Mouse (Mus musculus) kidney, embryonic 16.5 days (tissue): Measurements from ENCODE around the gene Atad5. TPM values are rescaled to one million over a fixed set of nuclear protein-coding genes. Genes with fewer than 3 reads are reported as not detected.
A peak's percentile ranks its signal among the peaks of the same experiment; 100 is the strongest.

Source experiments
- ATAC-seq: fragments of 200-750 bp; cut with Nextera tagmentation; 2 replicates; pipeline ENCODE4 v1.8.0; 2017; ENCODE audit warnings: moderate TSS enrichment; ENCODE audit not compliant: low FRiP score, low TSS enrichment
- H3K27ac ChIP-seq: fragments of 300-500 bp; sonication (generic); 2 replicates; pipeline ENCODE4 v1.5.1; 2014; ENCODE audit warnings: low read length
- H3K27me3 ChIP-seq: fragments of 300-500 bp; sonication (generic); 2 replicates; pipeline ENCODE4 v1.6.1; 2014; ENCODE audit warnings: low read length, control low read depth, mixed read lengths; ENCODE audit not compliant: insufficient read depth
- H3K36me3 ChIP-seq: fragments of 300-500 bp; sonication (generic); 2 replicates; pipeline ENCODE4 v1.6.1; 2014; ENCODE audit warnings: low read length, control low read depth, mixed read lengths; ENCODE audit not compliant: insufficient read depth
- H3K4me1 ChIP-seq: fragments of 300-500 bp; sonication (generic); 2 replicates; pipeline ENCODE4 v1.6.1; 2014; ENCODE audit warnings: low read length, control low read depth, mixed read lengths; ENCODE audit not compliant: insufficient read depth
- H3K4me2 ChIP-seq: fragments of 300-500 bp; sonication (generic); replicated peaks from 2 replicates; pipeline ENCODE4 v1.6.1; 2014; ENCODE audit warnings: low read depth, low read length
- H3K4me3 ChIP-seq: fragments of 300-500 bp; sonication (generic); 2 replicates; pipeline ENCODE4 v1.5.1; 2014; ENCODE audit warnings: mild to moderate bottlenecking, low read length
- H3K9ac ChIP-seq: fragments of 300-500 bp; sonication (generic); replicated peaks from 2 replicates; pipeline ENCODE4 v1.6.1; 2014; ENCODE audit warnings: low read length
- H3K9me3 ChIP-seq: fragments of 300-500 bp; sonication (generic); 2 replicates; pipeline ENCODE4 v1.6.1; 2016; ENCODE audit warnings: low read length, control low read depth
- WGBS: fragments of 180-500 bp; shearing (Covaris S2); extraction: QIAGEN DNeasy Blood & Tissue Kit; methylation state at CpG from one replicate; pipeline ENCODE4 v1.1.7; 2014; 5-methylcytosine and 5-hydroxymethylcytosine counted together
- polyA plus RNA-seq: library from polyadenylated mRNA; unstranded; fragments of >200 nt; fragmentation: Nextera tagmentation; extraction: Ambion mirVana; gene quantifications from 2 replicates; pipeline ENCODE4 v1.2.1, GENCODE M21; 2015

Gene Atad5
- polyA plus RNA-seq, 1 experiment from 2014 or later, result 8.3 TPM

DNA sequence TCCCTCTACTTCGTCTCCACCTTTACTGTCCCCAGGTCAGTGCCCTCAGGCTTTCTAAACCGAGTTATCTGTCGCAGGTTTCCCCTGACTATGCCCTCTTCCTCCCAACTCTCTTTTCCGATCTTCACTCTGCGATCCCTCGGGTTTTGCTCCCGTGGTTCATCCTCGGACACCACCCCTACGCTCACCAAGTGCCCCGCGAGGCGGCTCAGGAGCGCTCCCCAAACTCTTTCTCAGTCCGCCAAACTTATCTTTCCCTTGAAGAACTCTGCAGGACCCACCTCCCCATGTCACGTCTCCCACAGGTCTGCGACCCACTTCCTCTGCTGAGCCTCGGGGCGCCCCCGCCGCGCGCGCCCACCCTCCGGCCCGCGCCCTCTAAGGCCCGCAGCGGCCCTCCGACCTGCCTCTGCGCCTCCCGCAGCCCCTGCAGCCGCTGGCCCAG is 8.8 kb upstream of the Atad5 start:
- Histone ChIP-seq H3K27me3 (no peaks in the 10 kb centered on the region), H3K27ac (peak overlapping the region; percentile 93), H3K4me3 (peak overlapping the region; percentile 92), H3K4me2 (peak overlapping the region; percentile 54), H3K4me1 (peaks cover 14% of the 10 kb centered on the region), H3K9me3 (no peaks in the 10 kb centered on the region), H3K9ac (peak overlapping the region; percentile 95), H3K36me3 (no peaks in the 10 kb centered on the region)
- whole genome bisulfite sequencing, result 1% methylated on average over 24 of the region's 32 CpGs
- peak; percentile 62 for ATAC-seq

DNA sequence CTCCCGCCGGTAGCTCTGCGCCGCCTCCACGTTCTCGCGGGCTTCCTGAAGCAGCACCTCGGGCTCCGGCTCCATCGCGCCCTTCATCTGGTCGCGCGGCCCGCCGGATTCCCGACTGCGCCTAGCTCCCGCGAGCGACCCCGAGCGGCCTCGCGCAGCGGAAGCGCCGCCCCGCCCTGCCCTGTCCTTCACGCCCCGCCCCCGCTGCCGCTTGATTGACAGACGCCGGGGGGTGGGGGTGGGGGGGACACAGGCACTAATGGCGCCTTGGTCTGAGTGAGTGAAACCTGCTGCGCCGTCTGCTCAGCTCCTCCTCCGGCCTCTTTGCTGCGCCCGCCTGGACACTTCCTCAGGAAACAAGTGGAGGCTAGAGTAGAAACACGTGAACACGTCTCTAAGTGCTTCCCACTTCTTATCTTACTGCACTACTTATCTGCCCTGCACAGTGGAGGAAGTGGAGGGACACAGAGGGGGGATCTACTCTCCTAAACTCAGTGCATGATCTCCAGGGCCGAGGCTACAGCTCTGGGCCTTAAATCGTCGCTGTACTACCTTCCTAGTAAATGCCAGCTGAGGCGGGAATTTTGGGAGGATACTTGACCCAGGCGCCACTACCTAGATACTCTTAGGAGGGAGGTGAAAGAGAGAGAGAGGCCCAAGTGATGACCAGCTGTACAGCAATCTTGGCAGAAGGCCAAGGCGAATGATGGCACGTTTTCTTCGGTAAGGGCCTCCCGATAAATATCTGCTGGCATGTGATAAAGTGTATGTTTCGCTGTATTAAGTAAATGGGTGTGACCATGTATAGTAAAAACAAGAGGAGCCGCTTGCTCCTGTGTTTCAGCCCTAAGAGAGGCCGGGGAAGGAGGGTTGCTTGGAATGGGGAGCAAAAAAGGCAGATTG is 8.1 kb upstream of the Atad5 start, which contains the start of gene Crlf3:
Crlf3 (minus strand) TSS at position 166 of the 903 bp plus-strand sequence.
- Histone ChIP-seq H3K27me3 (no peaks in the 10 kb centered on the region), H3K4me3 (peak within 1 kb of the TSS; percentile 92), H3K36me3 (no peaks in the 10 kb centered on the region), H3K27ac (peak within 1 kb of the TSS; percentile 93), H3K9me3 (no peaks in the 10 kb centered on the region), H3K4me2 (peak within 1 kb of the TSS; percentile 54), H3K9ac (peak within 1 kb of the TSS; percentile 95), H3K4me1 (peaks cover 14% of the 10 kb centered on the region)
- peak; percentile 96 for ATAC-seq
- 4% methylated on average over 55 of the region's 55 CpGs for WGBS

DNA sequence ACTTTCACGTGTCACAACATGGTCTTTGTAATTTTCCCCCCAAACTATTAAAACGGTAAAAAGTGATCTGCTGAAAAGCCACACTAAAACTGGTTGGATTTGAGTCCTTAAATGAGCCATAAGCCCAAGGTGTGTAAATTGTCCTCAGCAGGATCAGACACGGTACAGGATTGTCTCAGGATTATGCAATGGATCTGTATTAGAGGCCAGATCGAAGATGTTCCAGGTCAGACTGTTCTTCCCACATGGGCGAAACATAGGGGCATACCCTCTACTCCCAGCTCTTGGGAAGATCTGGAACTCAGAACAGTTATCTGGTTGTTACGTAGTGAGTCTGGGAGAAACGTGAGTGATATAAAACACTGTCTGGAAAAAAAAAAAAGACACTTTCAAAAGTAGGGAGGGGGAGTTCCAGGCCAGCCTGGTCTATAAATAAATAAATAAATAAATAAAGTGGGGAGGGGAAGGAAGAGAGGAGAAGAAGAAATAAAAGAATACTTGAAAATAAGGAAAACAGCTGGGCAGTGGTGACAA is 7.3 kb upstream of the Atad5 start:
- peak overlapping the region; percentile 93; the same call in 1 of the 2 replicates for H3K27ac ChIP-seq
- H3K4me3 ChIP-seq, result peak overlapping the region; percentile 92
- no peaks in the 10 kb centered on the region for H3K9me3 ChIP-seq
- no peaks in the 10 kb centered on the region for H3K36me3 ChIP-seq
- WGBS, result 76% methylated on average over 7 of the region's 7 CpGs
- no peaks in the 10 kb centered on the region for H3K27me3 ChIP-seq
- peaks cover 14% of the 10 kb centered on the region for H3K4me1 ChIP-seq
- H3K4me2 ChIP-seq, result peak overlapping the region; percentile 54; the same call in 1 of the 2 replicates
- no peak for ATAC-seq
- H3K9ac ChIP-seq, result no peak overlapping the region; the same call in 1 of the 2 replicates

DNA sequence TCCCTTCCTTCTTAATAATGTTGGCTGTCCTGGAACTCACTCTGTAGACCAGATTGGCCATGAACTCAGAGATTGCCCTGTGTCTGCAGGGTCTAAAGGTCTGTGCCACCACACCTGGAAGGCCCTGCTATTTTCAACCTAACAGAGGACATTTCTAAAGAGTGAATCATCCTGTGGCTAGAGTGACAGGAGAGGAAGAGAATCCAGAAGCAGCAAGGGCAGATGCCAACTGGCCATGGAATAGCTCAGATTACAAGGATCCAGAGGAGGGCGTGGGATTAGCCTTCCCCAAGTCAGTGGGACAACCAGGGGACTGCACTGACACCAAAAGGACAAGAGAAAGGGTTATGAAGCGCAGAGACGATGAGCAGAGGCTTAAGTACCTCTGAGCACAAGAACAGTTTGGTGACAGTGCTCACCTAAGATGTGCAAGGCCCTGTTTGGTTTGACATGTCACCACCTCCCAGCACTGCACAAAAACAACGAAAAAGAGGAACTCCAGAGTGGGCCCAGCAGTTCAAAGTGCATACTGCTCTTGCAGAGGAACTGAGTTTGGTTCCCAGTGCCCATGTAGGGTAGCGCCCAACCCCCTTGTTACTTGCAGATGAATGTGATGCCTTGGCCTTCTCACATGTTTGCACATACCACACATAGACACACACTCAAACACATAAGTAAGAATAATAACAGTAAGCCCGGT is 3.7 kb upstream of the Atad5 start:
- ATAC-seq, result no peak
- peaks cover 13% of the 10 kb centered on the region for H3K4me1 ChIP-seq
- H3K4me3 ChIP-seq, result no peak overlapping the region
- no peak overlapping the region for H3K27ac ChIP-seq
- no peak overlapping the region for H3K9ac ChIP-seq
- no peaks in the 10 kb centered on the region for H3K27me3 ChIP-seq
- H3K9me3 ChIP-seq, result no peaks in the 10 kb centered on the region
- H3K36me3 ChIP-seq, result no peaks in the 10 kb centered on the region
- no peak overlapping the region for H3K4me2 ChIP-seq
- WGBS, result 71% methylated on average over 6 of the region's 6 CpGs

DNA sequence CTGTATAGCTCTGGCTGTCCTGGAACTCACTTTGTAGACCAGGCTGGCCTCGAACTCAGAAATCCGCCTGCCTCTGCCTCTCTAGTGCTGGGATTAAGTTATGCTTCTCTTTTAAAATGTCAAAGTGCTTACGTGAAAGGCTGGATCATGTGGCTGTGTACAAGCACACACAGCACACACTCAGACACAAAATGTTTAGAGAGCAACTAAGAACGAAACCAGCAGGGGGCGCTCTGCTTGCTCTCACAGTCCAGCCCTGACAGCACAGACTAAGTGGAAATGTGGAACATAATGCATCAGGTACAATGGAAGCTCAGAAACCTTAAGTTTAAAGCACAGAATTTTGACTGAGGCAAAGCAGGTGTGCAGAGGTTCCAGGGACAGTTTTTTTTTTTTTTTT is 2.4 kb upstream of the Atad5 start:
- no peaks in the 10 kb centered on the region for H3K27me3 ChIP-seq
- no peaks in the 10 kb centered on the region for H3K36me3 ChIP-seq
- H3K9me3 ChIP-seq, result no peaks in the 10 kb centered on the region
- no peak overlapping the region for H3K4me3 ChIP-seq
- ATAC-seq, result peak; percentile 78
- 15% methylated on average over 5 of the region's 5 CpGs for WGBS
- peaks cover 8% of the 10 kb centered on the region; the same call in 1 of the 2 replicates for H3K4me1 ChIP-seq
- H3K9ac ChIP-seq, result no peak overlapping the region
- H3K27ac ChIP-seq, result no peak overlapping the region
- no peak overlapping the region for H3K4me2 ChIP-seq

DNA sequence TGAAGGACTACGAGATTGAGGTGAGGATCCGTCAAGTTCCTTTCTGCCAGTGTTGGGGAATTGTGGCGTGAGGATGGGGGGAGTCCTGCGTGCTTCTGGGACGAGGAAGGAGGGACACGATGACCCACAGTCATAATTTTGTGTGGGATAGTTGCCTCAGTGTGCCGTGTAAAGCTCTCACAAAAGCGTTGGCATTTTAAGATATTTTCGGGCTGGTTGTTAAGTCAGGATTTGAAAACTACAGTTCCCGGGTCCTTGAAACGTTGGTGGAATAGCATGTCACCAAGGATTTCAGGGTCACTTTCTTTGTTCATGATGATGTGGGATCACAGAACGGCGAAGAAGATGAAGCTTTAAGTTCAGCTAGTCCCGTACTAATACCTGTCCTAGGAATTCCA is 616 bp downstream of the Atad5 start:
- H3K4me2 ChIP-seq, result peak overlapping the region; percentile 74
- under 1% methylated on average over 14 of the region's 14 CpGs for WGBS
- ATAC-seq, result no peak
- H3K27me3 ChIP-seq, result no peaks in the 10 kb centered on the region
- peak overlapping the region; percentile 68 for H3K4me3 ChIP-seq
- H3K36me3 ChIP-seq, result no peaks in the 10 kb centered on the region
- no peak overlapping the region for H3K27ac ChIP-seq
- H3K4me1 ChIP-seq, result peaks cover 8% of the 10 kb centered on the region; the same call in 1 of the 2 replicates
- H3K9ac ChIP-seq, result peak overlapping the region; percentile 87
- H3K9me3 ChIP-seq, result no peaks in the 10 kb centered on the region

DNA sequence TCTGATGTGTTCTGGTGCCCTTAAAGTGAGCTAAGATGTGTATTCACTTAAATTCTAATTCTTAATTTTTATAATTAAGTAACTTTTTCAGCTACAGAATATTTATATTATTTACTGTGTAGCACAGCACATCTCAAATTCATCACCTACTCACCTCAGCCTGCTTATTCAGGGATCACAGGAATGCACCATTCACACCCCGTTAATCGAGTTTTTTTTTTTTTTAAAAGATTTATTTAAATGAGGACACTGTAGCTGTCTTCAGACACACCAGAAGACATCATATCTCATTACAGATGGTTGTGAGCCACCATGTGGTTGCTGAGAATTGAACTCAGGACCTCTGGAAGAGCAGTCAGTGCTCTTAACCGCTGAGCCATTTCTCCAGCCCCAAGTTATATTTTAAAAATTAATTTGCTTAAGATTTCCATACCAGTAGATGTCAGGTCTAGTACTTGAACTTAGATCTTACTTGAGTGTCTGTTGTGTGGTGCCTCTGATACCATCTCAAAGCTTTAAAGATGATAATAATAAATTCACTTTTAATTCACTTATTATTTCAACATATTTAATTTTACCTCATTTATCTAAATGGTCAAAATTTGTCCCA is 1.5 kb downstream of the Atad5 start:
- ATAC-seq, result no peak
- Histone ChIP-seq H3K4me1 (peaks cover 8% of the 10 kb centered on the region; the same call in 1 of the 2 replicates), H3K27ac (no peak overlapping the region), H3K9ac (no peak overlapping the region), H3K27me3 (no peaks in the 10 kb centered on the region), H3K36me3 (peaks cover 2% of the 10 kb centered on the region; the same call in 1 of the 2 replicates), H3K4me3 (peak overlapping the region; percentile 68), H3K4me2 (peak overlapping the region; percentile 74), H3K9me3 (no peaks in the 10 kb centered on the region)
- 42% methylated on average over 3 of the region's 3 CpGs for WGBS

DNA sequence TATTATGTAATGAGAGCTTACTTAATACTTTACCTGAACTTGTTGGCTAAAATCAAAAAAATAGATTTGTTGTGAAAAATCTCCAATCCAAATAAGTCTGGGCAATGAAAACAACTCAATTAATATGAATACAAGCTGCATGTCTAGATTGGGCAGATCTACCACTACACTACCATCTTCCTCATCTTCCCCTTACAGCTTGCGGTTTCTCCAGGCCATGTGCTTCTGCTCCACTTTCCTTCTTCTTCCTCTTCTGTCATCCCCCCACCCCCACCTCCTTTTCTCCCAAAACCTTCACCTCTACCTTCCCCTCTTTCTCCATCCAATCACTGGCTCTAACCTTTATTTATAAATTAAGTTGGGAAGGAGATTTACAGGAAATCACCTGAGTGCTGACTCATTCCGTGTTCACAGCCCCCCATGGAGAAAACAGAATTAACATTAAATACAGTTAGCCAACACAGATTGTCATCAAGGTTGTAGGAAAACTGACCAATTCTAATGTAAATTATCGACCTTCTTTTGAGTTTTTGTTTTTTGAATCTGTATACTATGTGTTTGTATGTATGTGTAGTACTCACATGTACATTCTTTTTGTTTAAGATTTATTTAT is 9.3 kb downstream of the Atad5 start:
- Histone ChIP-seq H3K27ac (no peak overlapping the region), H3K4me1 (no peaks in the 10 kb centered on the region), H3K9me3 (no peaks in the 10 kb centered on the region), H3K4me3 (no peak overlapping the region), H3K27me3 (no peaks in the 10 kb centered on the region), H3K9ac (no peak overlapping the region), H3K36me3 (peaks cover 26% of the 10 kb centered on the region), H3K4me2 (no peak overlapping the region)
- 91% methylated on average over 3 of the region's 3 CpGs for WGBS
- no peak for ATAC-seq

DNA sequence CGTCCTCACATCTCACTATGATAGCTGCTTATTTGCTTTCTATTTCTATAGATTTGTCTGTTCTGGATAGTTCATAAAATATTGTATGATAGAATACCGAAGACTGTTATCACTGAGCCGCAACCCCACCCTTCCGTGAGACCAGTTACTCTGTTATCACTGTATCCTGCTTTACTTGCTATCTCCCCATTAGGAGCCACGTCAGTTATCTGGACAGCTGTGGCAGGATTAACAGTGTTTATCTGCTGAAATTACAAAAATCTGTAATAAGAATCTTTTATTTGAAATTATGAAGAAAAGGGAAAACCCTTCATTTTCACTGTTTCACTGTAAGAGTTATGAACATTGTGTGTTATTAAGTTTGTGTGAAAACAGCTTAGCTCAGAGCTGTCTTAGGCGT is 12.1 kb downstream of the Atad5 start:
- 95% methylated on average over 6 of the region's 6 CpGs for WGBS
- ATAC-seq, result no peak
- H3K36me3 ChIP-seq, result peaks cover 32% of the 10 kb centered on the region

More for the DNA sequence above, 12.1 kb downstream of the Atad5 start:
- Histone ChIP-seq H3K4me1 (no peaks in the 10 kb centered on the region), H3K9me3 (no peaks in the 10 kb centered on the region), H3K27me3 (no peaks in the 10 kb centered on the region), H3K9ac (no peak overlapping the region), H3K27ac (no peak overlapping the region), H3K4me2 (no peak overlapping the region), H3K4me3 (no peak overlapping the region)
